Mouse (Mus musculus): Measurements from ENCODE around the gene Cyp4f17. TPM values are rescaled to one million over a fixed set of nuclear protein-coding genes. Genes with fewer than 3 reads are reported as not detected.

Cyp4f17 gene
- polyA plus RNA-seq, 1 experiment from 2014 or later, result 7.5 TPM

Other genes with a start within 250 kb of the Cyp4f17 start
- 112 and 113 TPM in 2 replicates for gene Brd4, start 221.3 kb upstream of the Cyp4f17 start, polyA plus RNA-seq (2016; fragmentation: Nextera tagmentation; extraction: Ambion mirVana)
- 144 and 147 TPM in 2 replicates for gene Akap8, start 184.8 kb upstream of the Cyp4f17 start, polyA plus RNA-seq (2016; fragmentation: Nextera tagmentation; extraction: Ambion mirVana)
- 79.0 and 79.9 TPM in 2 replicates for gene Akap8l, start 155.4 kb upstream of the Cyp4f17 start, polyA plus RNA-seq (2016; fragmentation: Nextera tagmentation; extraction: Ambion mirVana)
- 24.9 and 25.9 TPM in 2 replicates for gene Wiz, start 116.6 kb upstream of the Cyp4f17 start, polyA plus RNA-seq (2016; fragmentation: Nextera tagmentation; extraction: Ambion mirVana)
- gene Rasal3, start 102.5 kb upstream of the Cyp4f17 start, polyA plus RNA-seq (2016; fragmentation: Nextera tagmentation; extraction: Ambion mirVana), result 0.50 and 0.52 TPM in 2 replicates
- 0.07 TPM in 1 of 2 replicates, not detected in the other for gene Pglyrp2, start 81.9 kb upstream of the Cyp4f17 start, polyA plus RNA-seq (2016; fragmentation: Nextera tagmentation; extraction: Ambion mirVana)
- 0.46 TPM in 1 of 2 replicates, not detected in the other for gene Cyp4f39, start 53.3 kb upstream of the Cyp4f17 start, polyA plus RNA-seq (2016; fragmentation: Nextera tagmentation; extraction: Ambion mirVana)
- 10.7 and 14.1 TPM in 2 replicates for gene Cyp4f16, start 30.5 kb downstream of the Cyp4f17 start, polyA plus RNA-seq (2016; fragmentation: Nextera tagmentation; extraction: Ambion mirVana)
- not detected in 2 replicates for gene Cyp4f37, start 115.3 kb downstream of the Cyp4f17 start, polyA plus RNA-seq (2016; fragmentation: Nextera tagmentation; extraction: Ambion mirVana)
- gene Cyp4f40, start 152.8 kb downstream of the Cyp4f17 start, polyA plus RNA-seq (2016; fragmentation: Nextera tagmentation; extraction: Ambion mirVana), result not detected in 2 replicates
- gene Cyp4f15, start 179.6 kb downstream of the Cyp4f17 start, polyA plus RNA-seq (2016; fragmentation: Nextera tagmentation; extraction: Ambion mirVana), result 2.4 and 2.5 TPM in 2 replicates